ENCODE assay signal across 8 mouse cellular contexts in the genomic region with DNA sequence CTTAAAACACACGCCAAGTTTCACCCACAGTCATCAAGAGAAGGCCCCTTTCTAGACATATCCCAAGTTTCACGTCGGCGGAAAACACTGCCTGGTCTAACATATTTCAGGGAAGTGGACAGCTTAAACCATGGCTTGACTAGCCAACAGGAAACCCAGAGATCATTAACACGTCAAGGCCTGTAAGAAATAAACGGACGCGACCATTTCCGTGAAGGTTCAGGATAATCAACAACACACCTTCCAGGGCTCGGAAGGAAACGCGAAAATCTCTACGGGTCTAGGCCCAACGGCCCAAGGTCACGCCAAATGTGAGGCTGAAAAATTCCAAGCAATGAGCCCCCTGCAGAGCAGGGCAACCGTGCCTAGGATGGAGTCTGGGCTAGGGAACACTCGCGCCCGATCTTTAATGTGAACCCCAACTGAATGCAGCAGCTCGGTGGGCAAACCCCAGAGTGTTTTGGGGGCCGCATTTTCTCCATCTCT. TPM values are rescaled to one million over a fixed set of nuclear protein-coding genes. Genes with fewer than 3 reads are reported as not detected.
DNase-seq lines count a peak whose midpoint lies in the region; ATAC-seq and TF ChIP-seq lines count a peak whose summit lies in the region.

No protein-coding gene starts in this region.

- no peaks in the 10 kb centered on the region for H3K9me3 ChIP-seq in G1E (replicated peaks)
- H3K9me3 ChIP-seq in embryonic facial prominence, embryonic 13.5 days: no peaks in the 10 kb centered on the region
- H3K9me3 ChIP-seq in heart, embryonic 12.5 days (replicated peaks): no peaks in the 10 kb centered on the region
- no peaks in the 10 kb centered on the region for H3K9me3 ChIP-seq in kidney, postnatal 0 days (replicated peaks; ENCODE audit: low read length)
- H3K9me3 ChIP-seq in lung, embryonic 15.5 days: no peaks in the 10 kb centered on the region

- under 1% methylated on average over 21 of the region's 21 CpGs for WGBS in embryonic facial prominence, embryonic 13.5 days
- under 1% methylated on average over 21 of the region's 21 CpGs for WGBS in heart, embryonic 12.5 days
- WGBS in kidney, postnatal 0 days: under 1% methylated on average over 21 of the region's 21 CpGs
- under 1% methylated on average over 21 of the region's 21 CpGs for WGBS in lung, embryonic 15.5 days

- ATAC-seq in G1E (ENCODE audit: extremely low read depth, insufficient number of reproducible peaks, low FRiP score, poor library complexity, severe bottlenecking): no peak
- no peak for ATAC-seq in embryonic facial prominence, embryonic 13.5 days (ENCODE audit: insufficient number of reproducible peaks, insufficient read depth, low FRiP score, low TSS enrichment, low read depth)
- no peak for ATAC-seq in heart, embryonic 12.5 days (ENCODE audit: insufficient number of reproducible peaks, low FRiP score)
- ATAC-seq in kidney, postnatal 0 days (replicated peaks; ENCODE audit: low FRiP score, low read depth): 0 out of 2 replicates have a peak, but pooled peaks have one; percentile 2
- no peak for ATAC-seq in lung, embryonic 15.5 days (ENCODE audit: borderline replicate concordance, extremely low read depth, low FRiP score, low TSS enrichment)
- no peak for ATAC-seq in frontal cortex, adult (ENCODE audit: low TSS enrichment)

- H3K36me3 ChIP-seq in G1E (replicated peaks): peaks cover 28% of the 10 kb centered on the region
- H3K36me3 ChIP-seq in embryonic facial prominence, embryonic 13.5 days: no peaks in the 10 kb centered on the region
- H3K36me3 ChIP-seq in heart, embryonic 12.5 days: 0 out of 2 replicates have a peak, but pooled peaks cover 5% of the 10 kb centered on the region
- no peaks in the 10 kb centered on the region for H3K36me3 ChIP-seq in kidney, postnatal 0 days (ENCODE audit: insufficient read depth, low read length)
- H3K36me3 ChIP-seq in lung, embryonic 15.5 days: no peaks in the 10 kb centered on the region

- peak overlapping the region; percentile 97 for H3K9ac ChIP-seq in embryonic facial prominence, embryonic 13.5 days
- H3K9ac ChIP-seq in heart, embryonic 12.5 days: peak overlapping the region; percentile 94
- peak overlapping the region; percentile 98 for H3K9ac ChIP-seq in kidney, postnatal 0 days (ENCODE audit: low read depth, low read length)
- peak overlapping the region; percentile 97 for H3K9ac ChIP-seq in lung, embryonic 15.5 days

- peak overlapping the region; percentile 60 for H3K4me2 ChIP-seq in embryonic facial prominence, embryonic 13.5 days
- H3K4me2 ChIP-seq in heart, embryonic 12.5 days: peak overlapping the region; percentile 76
- peak overlapping the region; percentile 68 for H3K4me2 ChIP-seq in kidney, postnatal 0 days (ENCODE audit: low read length)
- H3K4me2 ChIP-seq in lung, embryonic 15.5 days: peak overlapping the region; percentile 70

- DNase-seq in G1E (ENCODE audit: low spot score): peak; percentile 16
- peak; percentile 37 for DNase-seq in adrenal gland, postnatal 25 days
- DNase-seq in kidney, postnatal 0 days (ENCODE audit: low spot score): peak; percentile 88
- peak; percentile 25 for DNase-seq in retina, postnatal 7 days (ENCODE audit: low read depth, low spot score)

- peak overlapping the region; percentile 100 for H3K27ac ChIP-seq in embryonic facial prominence, embryonic 13.5 days
- peak overlapping the region; percentile 100 for H3K27ac ChIP-seq in heart, embryonic 12.5 days (ENCODE audit: poor library complexity, severe bottlenecking)
- peak overlapping the region; percentile 100 for H3K27ac ChIP-seq in kidney, postnatal 0 days
- H3K27ac ChIP-seq in lung, embryonic 15.5 days: peak overlapping the region; percentile 100

- no peaks in the 10 kb centered on the region for H3K27me3 ChIP-seq in G1E (ENCODE audit: insufficient read depth, low read length)
- H3K27me3 ChIP-seq in embryonic facial prominence, embryonic 13.5 days: no peaks in the 10 kb centered on the region
- H3K27me3 ChIP-seq in heart, embryonic 12.5 days (replicated peaks): no peaks in the 10 kb centered on the region
- H3K27me3 ChIP-seq in kidney, postnatal 0 days (ENCODE audit: insufficient read depth, low read length): no peaks in the 10 kb centered on the region
- no peaks in the 10 kb centered on the region for H3K27me3 ChIP-seq in lung, embryonic 15.5 days

- no peak for TF ChIP-seq CTCF in G1E (IDR thresholded peaks at IDR 0.05; ENCODE audit: low read depth, low read length)
- no peak for TF ChIP-seq CTCF in kidney, postnatal 0 days (IDR thresholded peaks at IDR 0.05; ENCODE audit: low read depth)

- peaks cover 33% of the 10 kb centered on the region for H3K4me1 ChIP-seq in G1E (ENCODE audit: insufficient read depth, low read depth, low read length)
- H3K4me1 ChIP-seq in embryonic facial prominence, embryonic 13.5 days: peaks cover 22% of the 10 kb centered on the region; the same call in 1 of the 2 replicates
- H3K4me1 ChIP-seq in heart, embryonic 12.5 days (replicated peaks): peaks cover 15% of the 10 kb centered on the region
- 0 out of 2 replicates have a peak, but pooled peaks cover 5% of the 10 kb centered on the region for H3K4me1 ChIP-seq in kidney, postnatal 0 days (replicated peaks; ENCODE audit: insufficient read depth, low read length)
- H3K4me1 ChIP-seq in lung, embryonic 15.5 days: peaks cover 9% of the 10 kb centered on the region

- H3K4me3 ChIP-seq in G1E (ENCODE audit: low read depth, low read length): peak overlapping the region; percentile 86
- H3K4me3 ChIP-seq in embryonic facial prominence, embryonic 13.5 days: peak overlapping the region; percentile 71
- peak overlapping the region; percentile 81 for H3K4me3 ChIP-seq in heart, embryonic 12.5 days
- peak overlapping the region; percentile 83 for H3K4me3 ChIP-seq in kidney, postnatal 0 days (replicated peaks; ENCODE audit: low read depth, low read length)
- H3K4me3 ChIP-seq in lung, embryonic 15.5 days: peak overlapping the region; percentile 87

RNA-seq across cellular contexts. Expression of gene Rprd2, which starts 0.6 kb away (rescaled TPM):
- total RNA-seq in G1E (2014; fragmentation: Nextera tagmentation) (116 and 144 TPM in 2 replicates), G1E (2017) (18.6 and 28.0 TPM in 2 replicates)
- polyA plus RNA-seq in G1E (2012): 6.9 and 9.1 TPM in 2 replicates
- total RNA-seq in adrenal gland, postnatal 25 days (2021): 53.4 and 54.9 TPM in 2 replicates
- 25.4 and 28.3 TPM in 2 replicates for polyA plus RNA-seq in embryonic facial prominence, embryonic 13.5 days (2015; fragmentation: Nextera tagmentation; extraction: Ambion mirVana)
- polyA plus RNA-seq in heart, embryonic 12.5 days (2016; fragmentation: Nextera tagmentation; extraction: Ambion mirVana): 25.5 and 25.9 TPM in 2 replicates
- 15.1 and 17.3 TPM in 2 replicates for polyA plus RNA-seq in kidney, postnatal 0 days (2015; fragmentation: Nextera tagmentation; extraction: Ambion mirVana)
- polyA plus RNA-seq in lung, embryonic 15.5 days (2015; fragmentation: Nextera tagmentation; extraction: Ambion mirVana): 20.5 and 21.3 TPM in 2 replicates

RNA-seq across cellular contexts. Expression of gene Prpf3, which starts 37.6 kb away (rescaled TPM):
- total RNA-seq in G1E (2014; fragmentation: Nextera tagmentation) (77.2 and 88.7 TPM in 2 replicates), G1E (2017) (50.0 and 68.3 TPM in 2 replicates)
- 13.9 and 17.5 TPM in 2 replicates for polyA plus RNA-seq in G1E (2012)
- 32.3 and 32.7 TPM in 2 replicates for total RNA-seq in adrenal gland, postnatal 25 days (2021)
- polyA plus RNA-seq in embryonic facial prominence, embryonic 13.5 days (2015; fragmentation: Nextera tagmentation; extraction: Ambion mirVana): 52.6 and 60.9 TPM in 2 replicates
- polyA plus RNA-seq in heart, embryonic 12.5 days (2016; fragmentation: Nextera tagmentation; extraction: Ambion mirVana): 36.6 and 36.7 TPM in 2 replicates
- 30.1 and 31.2 TPM in 2 replicates for polyA plus RNA-seq in kidney, postnatal 0 days (2015; fragmentation: Nextera tagmentation; extraction: Ambion mirVana)
- 49.3 and 51.0 TPM in 2 replicates for polyA plus RNA-seq in lung, embryonic 15.5 days (2015; fragmentation: Nextera tagmentation; extraction: Ambion mirVana)

RNA-seq across cellular contexts. Expression of gene Mrps21, which starts 53.2 kb away (rescaled TPM):
- total RNA-seq in G1E (2014; fragmentation: Nextera tagmentation) (40.2 and 41.8 TPM in 2 replicates), G1E (2017) (624 and 639 TPM in 2 replicates)
- polyA plus RNA-seq in G1E (2012): 43.8 and 190 TPM in 2 replicates
- total RNA-seq in adrenal gland, postnatal 25 days (2021): 272 and 279 TPM in 2 replicates
- 295 and 350 TPM in 2 replicates for polyA plus RNA-seq in embryonic facial prominence, embryonic 13.5 days (2015; fragmentation: Nextera tagmentation; extraction: Ambion mirVana)
- polyA plus RNA-seq in heart, embryonic 12.5 days (2016; fragmentation: Nextera tagmentation; extraction: Ambion mirVana): 405 and 408 TPM in 2 replicates
- 461 and 494 TPM in 2 replicates for polyA plus RNA-seq in kidney, postnatal 0 days (2015; fragmentation: Nextera tagmentation; extraction: Ambion mirVana)
- 305 and 336 TPM in 2 replicates for polyA plus RNA-seq in lung, embryonic 15.5 days (2015; fragmentation: Nextera tagmentation; extraction: Ambion mirVana)

RNA-seq across cellular contexts. Expression of gene Tars2, which starts 58.1 kb away (rescaled TPM):
- total RNA-seq in G1E (2014; fragmentation: Nextera tagmentation) (47.2 and 69.0 TPM in 2 replicates), G1E (2017) (52.3 and 56.6 TPM in 2 replicates)
- polyA plus RNA-seq in G1E (2012): 38.3 and 69.7 TPM in 2 replicates
- 54.5 and 58.8 TPM in 2 replicates for total RNA-seq in adrenal gland, postnatal 25 days (2021)
- polyA plus RNA-seq in embryonic facial prominence, embryonic 13.5 days (2015; fragmentation: Nextera tagmentation; extraction: Ambion mirVana): 47.3 and 47.9 TPM in 2 replicates
- 43.6 TPM in 2 replicates for polyA plus RNA-seq in heart, embryonic 12.5 days (2016; fragmentation: Nextera tagmentation; extraction: Ambion mirVana)
- polyA plus RNA-seq in kidney, postnatal 0 days (2015; fragmentation: Nextera tagmentation; extraction: Ambion mirVana): 28.7 and 34.7 TPM in 2 replicates
- polyA plus RNA-seq in lung, embryonic 15.5 days (2015; fragmentation: Nextera tagmentation; extraction: Ambion mirVana): 51.8 and 52.8 TPM in 2 replicates

Comparison
In these comparisons a context has a peak if more than half of its experiments do, and no peak if none do; other contexts are left out.
1. DNase-seq: peak in every context shown above with its lines; median percentile 88 in kidney, postnatal 0 days; 37 in adrenal gland, postnatal 25 days; 25 in retina, postnatal 7 days; 16 in G1E.